Mouse (Mus musculus): Measurements from ENCODE around the gene Nfkbil1. TPM values are rescaled to one million over a fixed set of nuclear protein-coding genes. Genes with fewer than 3 reads are reported as not detected.
A peak's percentile ranks its signal among the peaks of the same experiment; 100 is the strongest.

Nfkbil1 gene
- total and polyA plus RNA-seq, 3 experiments: 15.2 to 25.9 (median 22.0) TPM

DNA sequence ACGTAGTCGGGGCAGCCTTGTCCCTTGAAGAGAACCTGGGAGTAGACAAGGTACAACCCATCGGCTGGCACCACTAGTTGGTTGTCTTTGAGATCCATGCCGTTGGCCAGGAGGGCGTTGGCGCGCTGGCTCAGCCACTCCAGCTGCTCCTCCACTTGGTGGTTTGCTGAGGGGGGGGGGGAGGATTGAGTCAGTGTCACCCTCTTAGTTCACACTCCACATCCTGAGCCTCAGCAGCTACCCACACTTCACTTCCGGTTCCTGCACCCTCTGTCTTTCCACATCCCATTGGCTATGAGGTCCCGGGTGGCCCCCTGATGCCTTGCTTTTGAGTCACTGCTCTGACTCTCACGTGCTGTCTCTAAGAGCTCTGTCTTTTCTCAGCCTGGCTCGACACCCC lies 35.2 kb downstream of the Nfkbil1 start:
- H3K27me3 ChIP-seq (replicated peaks): no peaks in the 10 kb centered on the region
- peaks cover 28% of the 10 kb centered on the region for H3K79me2 ChIP-seq (replicated peaks; ENCODE audit: control insufficient read depth, extremely low read depth, insufficient read depth, poor library complexity, severe bottlenecking)
- peak overlapping the region; percentile 95 for H3K4me2 ChIP-seq (ENCODE audit: insufficient read depth, low read depth, poor library complexity, severe bottlenecking)
- peaks cover 17 to 54% of the 10 kb centered on the region in 2 experiments; a peak in 3 of 4 replicates for H3K4me1 ChIP-seq (ENCODE audit: control insufficient read depth in 1 of 2, insufficient read depth in 2 of 2)
- peaks cover 3 to 15% of the 10 kb centered on the region in 2 experiments for H3K36me3 ChIP-seq (replicated peaks in 1 of 2; ENCODE audit: control insufficient read depth in 1 of 2, insufficient read depth in 1 of 2, low read length in 1 of 2)
- H3K4me3 ChIP-seq (replicated peaks in 1 of 3; ENCODE audit: low read depth in 2 of 3, low read length in 2 of 3, poor library complexity in 1 of 3): peak overlapping the region; percentile 68 to 92 (median 73)
- DNase-seq (ENCODE audit: extremely low read depth): peak; percentile 93
- H3K9me3 ChIP-seq (replicated peaks; ENCODE audit: low read length): no peaks in the 10 kb centered on the region
- H3K9ac ChIP-seq (ENCODE audit: insufficient read depth, low read depth): peak overlapping the region; percentile 83; the same call in 1 of the 2 replicates
- dilution Hi-C loops (cut with MboI; ENCODE audit: extremely low pct_ligation_motif_present, extremely low pct_unique_long_range_greater_than_20kb, low sequenced_read_pairs) (no loop called here), in situ Hi-C loops (cut with MboI; ENCODE audit: low pct_ligation_motif_present, low pct_unique_long_range_greater_than_20kb, low sequenced_read_pairs) (no loop called here)
- H3K27ac ChIP-seq (ENCODE audit: insufficient read depth, low read depth): peak overlapping the region; percentile 78
- TF ChIP-seq RCOR1 (conservative IDR thresholded peaks at IDR 0.05; ENCODE audit: low read depth, low read length) (no peak), CHD1 (IDR thresholded peaks at IDR 0.05; ENCODE audit: low read depth, low read length) (no peak), E2F4 (IDR thresholded peaks at IDR 0.05; ENCODE audit: insufficient replicate concordance, low read depth, low read length) (no peak), TCF12 (IDR thresholded peaks at IDR 0.05; ENCODE audit: low read depth, low read length) (peak; percentile 70; the same call in 1 of the 2 replicates), USF2 (conservative IDR thresholded peaks at IDR 0.05; ENCODE audit: low read depth, low read length) (no peak), POLR2A (IDR thresholded peaks at IDR 0.05; ENCODE audit: low read depth, low read length) (peak; percentile 51; the same call in 1 of the 2 replicates), GABPA (IDR thresholded peaks at IDR 0.05; ENCODE audit: insufficient replicate concordance, low read depth, low read length) (no peak), CTCF (conservative IDR thresholded peaks at IDR 0.05 in 1 of 2, IDR thresholded peaks at IDR 0.05 in 1 of 2; ENCODE audit: low read depth in 2 of 2, low read length in 2 of 2) (no peak), SMC3 (IDR thresholded peaks at IDR 0.05; ENCODE audit: low read depth, low read length) (no peak; the same call in none of the 2 replicates), RAD21 (IDR thresholded peaks at IDR 0.05; ENCODE audit: low read depth, low read length) (no peak), ZKSCAN1 (IDR thresholded peaks at IDR 0.05; ENCODE audit: borderline replicate concordance, low read depth, low read length) (no peak), NELFE (IDR thresholded peaks at IDR 0.05; ENCODE audit: low read depth, low read length) (no peak), ETS1 (conservative IDR thresholded peaks at IDR 0.05; ENCODE audit: low read depth, low read length) (peak; percentile 84), EP300 (IDR thresholded peaks at IDR 0.05; ENCODE audit: low read length) (0 out of 2 replicates have a peak, but pooled peaks have one; percentile 21), ZC3H11A (IDR thresholded peaks at IDR 0.05; ENCODE audit: low read depth, low read length) (no peak), PAX5 (IDR thresholded peaks at IDR 0.05; ENCODE audit: low read length) (no peak), MYC (IDR thresholded peaks at IDR 0.05; ENCODE audit: low read depth, low read length) (peak; percentile 46; the same call in 1 of the 2 replicates), MAFK (IDR thresholded peaks at IDR 0.05; ENCODE audit: insufficient replicate concordance, low read length) (no peak), MAX (IDR thresholded peaks at IDR 0.05; ENCODE audit: low read length) (peak; percentile 80), ELF1 (IDR thresholded peaks at IDR 0.05; ENCODE audit: low read depth, low read length) (peak; percentile 80), ZMIZ1 (IDR thresholded peaks at IDR 0.05; ENCODE audit: low read depth, low read length) (no peak), CHD2 (IDR thresholded peaks at IDR 0.05; ENCODE audit: low read length) (no peak; the same call in 1 of the 2 replicates), SIN3A (IDR thresholded peaks at IDR 0.05; ENCODE audit: low read length) (0 out of 2 replicates have a peak, but pooled peaks have one; percentile 61), HCFC1 (IDR thresholded peaks at IDR 0.05; ENCODE audit: low read depth, low read length) (peak; percentile 55), POLR2AphosphoS2 (IDR thresholded peaks at IDR 0.05; ENCODE audit: low read depth, low read length) (no peak), MAZ (IDR thresholded peaks at IDR 0.05; ENCODE audit: low read depth, low read length) (no peak; the same call in 1 of the 2 replicates), MEF2A (IDR thresholded peaks at IDR 0.05; ENCODE audit: borderline replicate concordance, low read depth, low read length) (peak; percentile 60), JUND (conservative IDR thresholded peaks at IDR 0.05; ENCODE audit: low read depth, low read length) (no peak), UBTF (IDR thresholded peaks at IDR 0.05; ENCODE audit: low read depth, low read length) (no peak), NRF1 (IDR thresholded peaks at IDR 0.05; ENCODE audit: low read depth, low read length) (no peak), ZNF384 (IDR thresholded peaks at IDR 0.05; ENCODE audit: low read depth, low read length) (no peak), USF1 (IDR thresholded peaks at IDR 0.05; ENCODE audit: low read depth, low read length) (no peak), BHLHE40 (IDR thresholded peaks at IDR 0.05; ENCODE audit: low read depth, low read length) (peak; percentile 98), JUN (IDR thresholded peaks at IDR 0.05; ENCODE audit: insufficient read depth, low read depth, low read length) (no peak), MXI1 (IDR thresholded peaks at IDR 0.05; ENCODE audit: low read depth, low read length) (peak; percentile 53), KAT2A (IDR thresholded peaks at IDR 0.05; ENCODE audit: insufficient replicate concordance, low read length) (no peak), IRF4 (IDR thresholded peaks at IDR 0.05; ENCODE audit: low read depth, low read length) (peak; percentile 57), TBP (conservative IDR thresholded peaks at IDR 0.05; ENCODE audit: low read depth, low read length) (no peak; the same call in 1 of the 2 replicates)
